Mouse (Mus musculus) ovary, postnatal 36 days (tissue): Measurements from ENCODE around the gene Tmem54.
A peak's percentile ranks its signal among the peaks of the same experiment; 100 is the strongest.

Experiments
- DNase-seq: peaks from one replicate; pipeline ENCODE4 v3.0.0; 2022; ENCODE audit warnings: low spot score, mixed read lengths

Gene Tmem54

DNA sequence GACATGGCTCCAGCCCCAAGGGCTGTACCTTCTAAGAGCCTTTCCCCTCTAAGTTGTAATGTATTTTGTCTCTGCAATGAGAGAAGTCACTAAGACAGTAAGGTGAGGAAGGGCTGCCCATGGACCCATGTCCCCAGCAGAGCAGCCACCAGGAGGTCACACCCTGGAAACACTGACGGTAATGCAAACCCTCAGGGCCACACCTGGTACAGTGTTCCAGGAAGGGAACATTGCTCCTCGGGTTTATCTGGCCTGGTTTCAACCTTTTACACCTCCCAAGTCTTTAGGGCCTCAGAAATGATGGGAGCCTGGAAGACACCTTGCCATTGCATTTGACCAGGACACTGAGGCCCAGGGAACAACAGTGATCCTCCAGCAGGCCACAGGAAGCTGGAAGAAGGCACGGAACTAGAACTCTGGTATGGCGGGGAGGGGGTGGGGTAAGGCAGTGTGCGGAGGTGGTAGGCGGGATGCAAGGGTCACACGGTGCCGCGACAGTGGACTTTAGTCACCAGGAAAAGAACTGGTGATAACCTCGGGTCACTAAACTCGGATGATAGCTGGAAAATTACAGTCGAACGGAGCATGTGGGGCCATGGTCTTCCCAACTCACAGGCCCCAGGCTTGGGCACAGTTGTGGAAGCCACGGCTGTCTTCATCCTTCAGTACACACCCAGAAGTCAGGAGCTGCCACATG, 3.1 kb upstream of the Tmem54 start:
- no peak for DNase-seq

DNA sequence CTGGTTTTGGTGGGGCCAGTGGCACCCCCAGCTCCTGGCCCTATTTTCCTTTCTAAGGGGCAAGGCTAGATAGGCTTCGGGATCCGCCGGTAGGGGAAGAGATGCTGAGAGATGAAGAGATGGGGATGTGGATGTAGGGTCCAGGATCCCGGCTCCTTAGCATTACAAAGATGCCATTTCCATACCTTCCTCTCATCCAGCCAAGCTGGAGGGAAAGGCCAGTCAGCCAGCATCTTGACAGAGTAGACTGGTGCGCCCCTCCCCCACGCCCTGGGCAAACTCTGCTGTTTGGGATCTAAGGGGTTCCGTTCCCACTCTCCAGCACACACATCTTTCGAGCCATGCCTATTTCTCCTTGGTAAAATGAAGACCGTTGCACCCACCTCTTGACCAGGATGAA, 725 bp downstream of the Tmem54 start:
- DNase-seq: no peak

DNA sequence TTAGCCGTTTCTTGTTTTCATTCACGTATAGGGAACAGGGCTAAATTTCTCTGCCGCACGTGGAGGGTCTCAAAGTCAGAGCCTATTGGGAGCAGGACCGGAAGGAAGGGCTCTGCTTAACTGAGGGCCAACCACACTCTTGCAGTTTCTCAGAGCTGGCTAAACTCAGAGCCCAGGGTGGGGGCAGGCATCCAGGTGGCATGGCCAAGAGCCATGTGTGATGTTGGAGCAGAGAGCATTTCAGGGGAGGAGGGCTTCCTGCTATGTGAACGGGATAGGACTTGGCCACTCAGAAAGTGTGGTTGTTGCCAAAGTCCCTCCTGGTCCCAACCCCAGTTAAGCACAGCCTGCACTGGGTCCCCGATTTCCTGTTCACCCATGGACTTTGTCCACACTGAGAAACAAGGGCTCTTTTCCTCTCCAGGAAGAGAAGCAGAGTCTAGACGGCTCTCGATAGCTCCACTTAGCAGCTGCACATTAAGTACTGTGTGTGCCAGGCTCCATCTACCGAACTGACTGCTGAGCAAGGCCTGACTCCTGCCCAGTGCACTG, 2.1 kb downstream of the Tmem54 start:
- DNase-seq: no peak

DNA sequence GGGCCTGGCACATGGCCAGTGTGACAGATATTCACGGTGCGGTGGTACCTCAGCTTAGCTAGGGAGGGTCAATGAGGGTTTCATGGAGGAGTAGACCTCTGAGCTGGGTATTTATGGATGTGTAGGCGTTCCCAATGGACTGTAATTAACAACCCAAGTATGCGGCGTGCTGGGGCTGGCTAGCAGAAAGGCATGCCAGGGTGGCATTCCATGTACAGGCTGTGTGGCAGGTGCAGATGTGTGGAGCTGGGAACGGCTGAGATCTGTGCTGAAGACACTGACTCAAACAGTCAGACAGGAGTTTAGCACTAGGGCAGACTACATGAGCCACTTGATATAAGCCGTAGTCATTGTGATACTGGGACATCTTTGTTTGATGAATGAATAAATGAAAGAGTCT, 3.3 kb downstream of the Tmem54 start:
- DNase-seq: no peak

DNA sequence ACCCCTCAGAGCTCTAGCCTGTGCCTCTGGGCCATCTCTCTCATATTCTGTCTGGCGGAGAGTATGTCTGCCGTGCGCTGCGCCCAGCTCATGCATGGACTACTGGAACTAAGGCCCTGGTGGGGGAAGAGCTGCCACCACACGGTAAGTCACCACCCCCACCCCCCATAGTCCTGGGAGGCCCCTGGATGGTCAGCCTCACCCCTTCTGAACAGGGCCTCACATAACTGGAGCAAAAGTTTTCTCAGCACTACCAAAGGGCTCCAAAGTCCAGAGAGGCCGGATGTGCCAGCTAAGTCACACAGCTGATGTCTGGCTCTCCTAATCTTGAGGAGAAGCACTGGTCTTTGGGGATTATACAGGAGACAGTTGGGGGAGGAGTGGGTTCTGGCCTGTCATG, 5.5 kb downstream of the Tmem54 start:
- no peak for DNase-seq

DNA sequence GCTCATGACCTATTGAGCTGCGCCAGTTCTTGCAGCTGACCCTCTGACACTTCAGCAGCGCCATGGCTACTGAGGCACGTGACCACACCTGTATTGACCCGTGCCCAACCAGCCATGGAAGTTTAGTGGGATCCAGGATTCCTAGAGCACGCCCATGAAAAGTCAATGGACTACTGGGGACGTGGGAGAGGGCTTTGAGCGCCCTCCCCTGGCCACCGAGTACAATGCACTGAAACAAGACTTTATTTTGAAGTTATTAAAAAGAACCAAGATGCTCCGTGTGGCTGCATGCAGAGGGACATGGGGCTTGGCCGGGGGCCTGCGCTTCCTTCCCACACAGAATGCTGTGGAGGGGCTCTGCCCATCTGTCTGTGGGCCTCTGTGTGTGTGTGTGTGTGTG, 6.0 kb downstream of the Tmem54 start:
- DNase-seq: no peak

DNA sequence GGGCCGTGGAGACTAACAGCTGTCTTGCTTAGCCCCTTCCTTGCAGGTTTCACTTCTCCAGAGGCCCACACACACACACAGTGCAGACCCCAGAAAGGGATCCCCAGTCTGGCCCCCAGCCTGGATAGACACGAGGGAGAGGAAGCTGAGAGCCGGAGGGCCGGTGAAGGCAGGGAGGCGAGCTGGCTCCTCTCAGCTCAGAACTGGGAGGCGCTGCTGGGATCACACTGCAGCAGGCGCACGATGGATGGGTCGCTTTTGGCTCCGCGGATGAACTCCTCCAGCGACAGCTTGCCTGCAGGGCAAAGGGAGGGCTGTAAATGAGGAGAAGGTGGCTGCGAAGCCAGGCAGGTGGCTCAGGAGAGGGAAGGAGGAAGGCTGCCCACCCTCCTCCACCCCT, 6.9 kb downstream of the Tmem54 start:
- DNase-seq: no peak

DNA sequence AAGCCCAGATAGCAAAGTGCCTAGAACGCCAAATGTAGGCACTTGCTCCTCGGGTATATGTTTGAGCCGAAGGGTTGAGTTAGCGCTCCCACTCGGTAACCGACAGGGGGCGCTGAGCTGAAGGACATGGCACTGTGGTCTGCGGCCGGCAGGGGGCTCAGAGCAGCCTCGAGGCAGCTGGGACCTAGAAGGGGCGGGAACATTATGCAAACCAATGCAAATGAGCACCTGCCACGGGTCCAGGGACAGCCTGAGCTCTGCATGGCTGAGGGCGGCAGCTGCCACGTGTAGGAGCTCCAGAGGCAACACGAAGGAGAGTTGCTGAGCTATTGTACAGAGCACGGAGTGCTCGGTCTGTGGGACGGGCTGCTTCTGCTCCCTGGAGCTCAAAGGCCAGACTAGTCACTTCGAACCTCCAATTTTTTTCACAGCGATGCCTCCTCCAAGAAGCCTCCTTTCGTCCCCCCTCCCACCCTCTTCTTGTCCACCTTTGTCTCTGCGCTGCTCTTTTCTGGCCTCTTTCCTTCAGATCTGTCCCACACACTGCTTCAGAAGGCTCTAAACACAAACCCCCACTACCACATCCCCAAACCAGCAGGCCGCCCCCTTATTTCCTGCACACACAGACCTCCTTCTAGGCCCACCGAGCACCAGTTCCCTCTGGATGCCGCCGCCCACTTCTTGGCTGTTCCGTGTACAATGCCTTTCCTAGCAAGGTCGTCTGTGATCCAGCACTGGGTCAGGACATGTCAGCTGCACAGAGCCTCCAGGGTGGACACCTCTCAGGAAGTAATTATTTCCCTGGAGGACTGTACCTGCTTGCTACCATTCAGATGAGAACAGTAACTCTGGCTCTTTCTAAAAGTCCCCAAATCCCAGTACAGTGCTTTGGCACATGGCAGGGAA, 8.0 kb downstream of the Tmem54 start:
- peak; percentile 66 for DNase-seq

DNA sequence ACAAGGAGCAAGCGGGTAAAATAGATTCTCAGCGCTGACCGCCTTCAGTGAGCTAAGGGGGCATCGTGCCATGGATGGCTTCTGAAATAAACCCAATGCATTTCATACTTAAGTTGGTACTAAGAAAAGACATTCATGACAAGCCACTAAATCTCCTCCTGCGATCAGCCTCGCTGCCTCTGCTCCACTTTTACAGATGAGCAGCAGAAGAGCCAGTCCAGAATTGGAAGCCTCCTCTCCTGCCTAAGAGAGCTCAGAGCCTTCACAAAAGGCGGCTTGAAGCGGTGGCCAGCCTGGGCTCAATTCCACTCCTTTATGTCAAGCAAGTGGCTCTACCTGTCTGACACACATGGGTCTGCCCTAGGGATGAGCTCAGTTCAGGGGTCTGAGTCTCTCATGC, 11.4 kb downstream of the Tmem54 start:
- DNase-seq: no peak

DNA sequence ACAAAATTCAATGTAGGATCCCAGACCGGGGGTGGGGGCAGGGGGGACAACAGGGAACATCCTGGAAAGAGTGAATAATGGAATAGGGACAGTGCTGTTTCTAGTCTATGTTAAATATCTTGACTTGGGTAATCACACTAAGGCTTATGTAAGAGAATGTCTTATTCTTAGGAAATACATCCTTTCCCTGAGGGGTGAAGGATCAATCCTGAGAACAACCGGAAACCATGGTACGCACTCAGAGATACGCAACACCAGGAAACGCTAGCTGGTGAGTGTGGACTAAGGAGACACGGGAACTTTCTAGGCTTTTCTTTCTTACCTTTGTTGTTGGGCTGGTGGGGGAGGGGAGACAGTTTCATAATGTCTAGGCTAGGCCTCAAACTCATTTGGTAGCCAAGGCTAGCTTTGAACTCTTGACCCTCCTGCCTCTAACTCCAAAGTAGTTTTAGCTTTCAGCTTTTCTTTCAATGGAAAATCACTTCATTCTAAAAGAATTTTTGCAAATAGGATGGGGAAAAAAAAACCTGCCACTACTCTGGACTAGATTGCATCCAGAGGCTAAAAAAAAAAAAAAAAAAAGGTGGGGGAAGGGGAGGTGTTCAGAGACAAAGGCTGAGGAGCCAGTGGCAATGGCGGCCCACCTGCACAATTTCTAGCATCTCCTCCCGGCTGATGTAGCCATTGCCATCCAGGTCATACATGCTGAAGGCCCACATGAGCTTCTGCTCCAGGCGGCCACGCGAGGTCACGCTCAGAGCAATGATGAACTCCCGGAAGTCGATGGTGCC, 12.6 kb downstream of the Tmem54 start:
- DNase-seq: no peak

DNA sequence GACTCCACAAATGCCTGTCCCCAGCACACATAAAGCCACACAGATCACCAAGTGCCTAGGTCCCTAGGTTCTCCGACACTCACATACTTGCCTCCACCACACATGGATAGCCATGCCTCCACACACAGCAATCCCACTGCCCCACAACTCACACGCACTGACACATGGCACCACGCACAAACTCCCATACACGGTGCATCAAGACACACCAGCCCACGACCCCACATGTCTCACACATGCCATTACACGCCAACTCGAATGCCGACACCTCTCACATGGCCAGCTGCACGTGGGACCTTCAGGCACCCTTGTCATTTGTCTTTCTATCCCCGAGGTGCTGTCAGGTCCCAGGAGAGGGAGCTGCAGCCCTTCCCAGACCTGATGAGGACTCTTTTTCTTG, 14.4 kb downstream of the Tmem54 start:
- DNase-seq: no peak

DNA sequence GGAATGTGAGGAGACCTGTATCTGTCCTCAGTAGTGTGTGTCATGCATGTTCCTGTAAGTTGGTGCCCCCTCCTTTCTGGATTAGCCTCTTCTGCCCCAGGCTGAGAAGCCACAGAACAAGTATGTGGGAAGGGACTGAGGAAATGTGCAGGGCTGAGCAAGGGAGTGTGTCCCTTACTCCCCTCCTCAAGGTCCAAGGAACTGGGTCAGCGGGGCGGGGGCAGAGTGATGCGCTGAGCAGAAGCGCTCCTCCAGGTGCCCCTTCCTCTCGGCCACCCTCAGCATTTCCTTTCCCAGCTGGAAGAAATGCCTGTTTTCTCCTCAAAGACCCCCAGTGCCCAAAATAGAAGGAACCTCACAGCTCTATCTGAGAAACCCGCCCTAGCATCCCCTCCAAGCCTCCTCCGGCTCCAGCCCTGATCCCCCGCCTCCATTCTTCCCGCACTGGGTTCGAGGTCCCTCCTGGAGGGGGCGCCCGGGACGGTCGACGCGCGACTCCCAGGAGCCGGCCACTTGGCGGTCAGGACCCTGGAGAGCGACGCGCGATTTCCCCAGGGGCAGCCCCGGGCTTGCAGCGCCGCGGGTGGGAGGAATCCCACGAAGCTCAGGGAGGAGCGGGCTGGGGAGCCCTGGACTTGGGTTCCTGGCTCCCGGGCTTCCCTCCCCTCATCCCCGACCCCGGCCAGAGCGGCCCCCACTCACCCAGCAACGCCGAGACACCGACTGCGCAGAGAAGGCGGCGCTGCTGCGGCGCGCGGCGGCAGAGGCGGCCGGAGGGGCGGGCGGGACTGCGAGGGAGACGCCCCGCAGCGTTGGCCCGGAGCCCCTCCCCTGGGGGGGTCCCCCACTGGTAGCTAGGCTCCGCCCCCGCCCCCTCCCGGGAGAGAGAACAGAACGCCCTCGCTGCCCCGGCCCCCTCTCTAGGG, 15.4 kb downstream of the Tmem54 start:
- DNase-seq: peak; percentile 81

DNA sequence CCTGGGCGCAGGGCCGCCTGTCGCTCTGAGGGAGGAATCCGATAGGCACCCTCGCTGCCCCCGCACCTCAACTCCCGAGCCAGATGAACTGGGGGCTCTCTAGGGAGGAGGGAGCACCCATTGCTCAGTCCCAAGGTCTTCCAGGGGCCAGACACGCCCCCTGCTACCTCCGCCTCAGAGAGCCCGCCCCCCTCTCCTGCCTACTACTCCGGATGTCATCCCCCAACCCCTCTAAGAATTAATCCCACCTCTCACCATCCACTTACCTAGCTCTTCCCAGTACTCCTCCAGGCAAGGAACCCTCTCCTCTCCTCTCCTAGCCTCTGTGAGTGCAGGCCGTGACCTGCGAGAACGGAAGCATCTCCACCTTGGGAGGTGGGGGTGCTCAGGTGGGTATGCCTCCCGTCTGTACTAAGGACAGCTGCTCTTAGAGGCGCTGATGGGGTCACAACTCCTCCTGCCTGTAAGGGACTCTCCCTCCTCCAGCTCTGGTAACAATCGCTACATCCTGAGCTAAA, 16.3 kb downstream of the Tmem54 start, which contains the start of gene Hpca:
Gene Hpca (minus strand): TSS at position 468 of the 518 bp plus-strand sequence.
- no peak for DNase-seq

DNA sequence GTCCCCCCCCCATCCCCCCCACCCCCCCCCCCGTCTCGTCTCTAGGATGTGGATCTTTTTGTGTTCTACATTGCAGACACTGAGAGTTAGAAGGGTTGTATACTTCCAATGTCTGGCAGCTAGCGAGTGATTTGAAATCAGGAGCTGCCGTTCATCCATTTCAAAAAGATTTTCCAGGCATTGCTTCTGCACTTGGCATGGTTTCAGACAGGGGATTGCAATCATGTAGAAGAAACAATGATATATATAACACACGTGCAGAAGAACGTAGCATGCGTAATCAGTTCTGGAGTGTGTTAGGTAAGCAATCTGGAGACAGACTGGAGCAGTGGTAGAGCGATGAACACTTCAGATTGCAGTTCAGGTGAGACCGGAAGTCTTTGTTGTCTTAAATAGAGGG, 16.8 kb downstream of the Tmem54 start:
- DNase-seq: no peak

DNA sequence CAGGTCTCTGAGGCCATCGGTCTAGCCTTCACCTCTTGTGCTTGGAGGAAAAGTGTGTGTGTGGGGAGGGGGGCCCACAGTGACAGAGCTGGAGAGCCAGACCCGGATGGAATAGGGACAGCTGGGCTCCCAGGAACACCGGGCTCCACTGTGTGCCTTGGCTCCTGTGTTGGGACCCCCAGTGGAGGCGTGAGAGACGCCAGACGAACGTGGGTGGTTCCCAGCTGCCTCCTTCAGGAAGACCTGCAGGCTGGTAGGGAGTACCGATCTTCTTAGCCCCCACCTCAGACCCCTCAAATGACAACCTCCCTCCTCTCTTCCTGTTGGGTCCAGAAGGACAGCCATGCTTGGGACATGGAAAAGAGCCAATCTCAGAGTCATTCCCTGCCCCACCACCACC, 17.4 kb downstream of the Tmem54 start:
- DNase-seq: no peak

DNA sequence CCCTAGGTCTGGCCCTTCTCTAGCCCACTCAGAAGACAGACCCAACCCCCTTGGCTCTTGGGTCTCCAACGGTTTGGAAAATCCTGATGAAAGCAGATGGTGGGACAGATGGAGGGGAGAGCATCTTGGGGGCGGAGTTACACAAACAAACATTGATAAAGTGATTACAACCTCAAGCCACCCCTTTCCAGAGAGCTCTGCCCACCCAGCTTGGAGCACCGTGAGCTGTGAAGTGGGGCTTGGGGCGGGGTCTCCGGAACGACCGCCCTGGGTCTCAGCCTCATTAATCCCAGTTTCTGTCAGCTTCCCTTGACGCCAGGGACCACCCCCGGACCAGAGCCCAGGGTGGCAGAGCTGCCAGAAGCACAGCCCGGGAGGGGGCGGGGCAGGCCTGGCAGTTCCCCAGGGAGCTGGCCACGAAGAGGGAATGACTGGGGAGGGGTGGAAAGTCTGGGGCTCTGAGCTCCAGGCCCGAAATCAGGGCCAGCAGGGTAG, 19.4 kb downstream of the Tmem54 start:
- DNase-seq: no peak

DNA sequence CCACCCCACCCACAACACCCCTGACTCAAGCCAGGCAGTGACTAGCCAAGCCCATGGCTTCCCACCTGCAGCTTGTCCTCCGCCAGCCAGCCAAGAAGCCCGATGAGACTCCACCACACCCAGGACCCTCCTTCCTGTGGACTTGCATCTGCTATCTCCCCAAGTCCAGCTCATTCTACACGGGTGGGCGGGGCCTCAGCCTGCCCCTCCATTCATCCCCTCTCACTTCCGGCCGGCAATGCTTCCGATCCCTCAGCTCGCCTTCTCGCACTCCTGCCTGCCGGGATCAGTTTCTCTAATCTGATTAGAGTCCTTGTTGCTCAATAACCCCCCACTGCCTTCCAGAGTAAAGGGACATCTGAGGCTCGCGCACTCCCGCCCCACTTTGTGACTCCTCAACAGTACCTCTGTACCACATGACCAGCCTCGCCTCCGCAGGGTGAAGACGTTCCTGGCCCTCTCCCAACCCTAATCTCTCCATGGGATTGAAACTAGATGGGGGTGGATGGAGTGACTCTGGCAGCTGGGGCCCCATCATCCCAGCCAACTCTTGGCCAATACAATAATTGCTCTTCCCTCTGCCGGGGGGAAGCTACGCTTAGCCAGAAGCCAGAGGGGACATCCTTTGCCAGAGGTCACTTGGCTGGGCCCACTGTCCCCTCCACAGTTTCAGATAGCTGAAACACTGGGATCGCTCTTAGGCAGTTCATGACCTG, 20.5 kb downstream of the Tmem54 start:
- DNase-seq: peak; percentile 41

DNA sequence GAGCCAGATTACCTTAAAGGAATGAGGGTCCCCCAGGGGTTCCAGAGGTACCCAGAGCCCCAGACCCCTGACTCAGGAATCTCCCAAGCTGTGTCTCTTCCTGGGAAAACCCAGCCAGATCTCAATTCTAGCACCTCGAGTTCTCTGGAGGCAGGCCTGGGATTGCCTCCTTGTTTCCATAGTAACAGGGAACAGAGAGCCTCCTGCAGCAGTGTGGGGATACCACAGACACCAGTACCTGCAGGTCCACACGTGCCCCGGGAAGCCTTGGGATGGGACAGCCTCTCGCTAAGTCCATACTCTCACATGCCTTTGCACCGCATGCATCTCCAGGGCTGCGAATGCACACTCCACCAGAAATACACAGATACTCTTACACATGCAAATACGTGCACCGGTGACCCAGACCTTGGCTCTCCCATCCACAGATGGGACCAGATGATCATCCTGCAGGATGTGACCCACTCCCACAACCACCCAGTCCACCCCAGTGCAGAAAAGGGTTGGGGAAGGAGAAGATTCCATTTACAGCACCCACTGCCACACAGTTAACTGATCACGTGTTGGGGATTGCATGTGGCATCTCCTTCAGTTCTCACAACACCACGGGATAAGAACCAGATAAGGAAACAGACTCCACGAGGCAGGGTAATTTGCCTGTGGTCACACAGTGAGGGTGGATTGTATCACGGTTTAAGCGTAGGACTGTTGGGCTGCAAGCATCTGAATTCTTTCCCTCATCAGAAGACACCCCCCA, 23.4 kb downstream of the Tmem54 start:
- no peak for DNase-seq

DNA sequence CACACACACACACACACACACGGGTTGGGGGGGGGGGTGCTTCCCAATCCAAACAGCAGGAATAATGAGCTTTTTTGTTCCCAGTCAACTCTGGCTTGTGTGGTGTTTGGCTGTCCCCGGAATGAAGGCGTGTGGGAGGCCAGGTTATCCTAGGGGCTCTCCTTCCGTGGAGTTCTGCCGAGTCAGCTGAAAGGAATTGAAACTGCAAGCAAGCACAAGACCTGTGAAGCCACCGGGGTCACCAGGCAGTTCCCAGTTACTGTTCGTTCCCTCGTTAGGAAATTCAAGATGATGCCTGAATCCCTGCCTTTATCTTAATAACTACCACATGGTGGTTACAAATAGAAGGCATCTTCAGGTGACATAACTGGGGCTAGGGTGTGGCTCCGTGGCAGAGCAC, 24.0 kb downstream of the Tmem54 start:
- no peak for DNase-seq
